Mouse (Mus musculus) cortical plate, adult 2 months (tissue): ENCODE data around the gene Slc23a3.

Source experiments
- CTCF ChIP-seq: fragments of 200-500 bp; IDR thresholded peaks from 2 replicates; pipeline ENCODE4 v1.5.1; 2011; ENCODE audit warnings: mild to moderate bottlenecking, control low read depth, low read length; ENCODE audit not compliant: insufficient read depth; ENCODE audit errors: extremely low read depth
- POLR2A ChIP-seq: fragments of 200-500 bp; IDR thresholded peaks from 2 replicates; pipeline ENCODE4 v1.6.1; 2011; ENCODE audit warnings: mild to moderate bottlenecking, low read length, control low read depth; ENCODE audit not compliant: insufficient read depth; ENCODE audit errors: extremely low read depth

- TF ChIP-seq CTCF, result no peak
- no peak for TF ChIP-seq POLR2A
Observed at GRCm38 (mm10) chr1:75145589-75145988, 11.9 kb upstream of the Slc23a3 start.
